Mouse (Mus musculus): ENCODE data around the gene Prkcq.

GRCm38 (mm10) chr2:11332469-11332868 lies 160.6 kb downstream of the Prkcq start:
- TF ChIP-seq CTCF (conservative IDR thresholded peaks at IDR 0.05; ENCODE audit: low read length), result no peak
- no peak for TF ChIP-seq NANOG (IDR thresholded peaks at IDR 0.05; ENCODE audit: borderline replicate concordance, low read length)
